Mouse (Mus musculus) cerebellum, adult 11-12 months (tissue): Measurements from ENCODE around the gene Etl4.
A peak's percentile ranks its signal among the peaks of the same experiment; 100 is the strongest.

ENCODE experiments used
- DNase-seq: peaks from one replicate; pipeline ENCODE4 v3.0.0; 2022

Etl4 gene

DNA sequence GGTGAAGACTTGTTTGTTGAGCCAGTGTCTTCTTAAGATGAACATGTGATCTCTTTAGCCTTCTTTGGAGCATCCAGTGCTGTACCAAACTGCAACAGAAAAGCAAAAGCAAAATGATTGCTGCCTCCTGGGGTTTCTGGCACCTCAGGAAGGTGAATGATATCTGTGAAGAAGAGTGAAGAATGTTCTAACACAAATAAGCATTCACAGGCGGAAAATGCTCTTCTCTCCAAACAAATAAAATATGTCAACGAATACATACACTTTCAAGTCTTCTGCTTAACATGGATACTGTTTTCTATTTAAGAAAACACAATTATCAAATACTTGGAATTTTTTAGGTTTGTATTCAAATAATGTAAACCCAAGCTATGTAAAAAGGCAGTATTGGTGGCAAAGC, 678.3 kb downstream of the Etl4 start:
- no peak for DNase-seq

GRCm38 (mm10) chr2:20588631-20589030, 679.1 kb downstream of the Etl4 start:
- DNase-seq, result no peak

- no peak for DNase-seq
Observed at GRCm38 (mm10) chr2:20594129-20594528, 684.5 kb downstream of the Etl4 start.

DNA sequence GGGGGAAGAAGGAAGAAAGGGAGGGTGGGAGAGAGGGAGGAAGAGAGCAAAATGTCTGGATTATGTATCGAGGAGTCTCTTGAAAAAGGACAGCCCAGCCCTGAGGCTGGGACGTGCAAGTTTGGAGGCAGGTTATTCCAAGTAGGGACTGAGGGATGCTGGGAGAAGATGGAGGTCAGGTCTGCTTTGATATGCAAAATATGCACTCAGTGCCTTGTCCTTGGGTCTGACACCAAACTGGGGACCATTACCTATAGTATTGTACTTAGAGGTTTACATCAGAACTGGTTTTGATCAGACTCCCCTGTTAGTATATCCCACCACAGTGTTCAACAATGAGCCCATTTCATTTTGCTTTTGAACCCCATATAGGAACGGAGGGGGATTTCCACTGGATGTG, 685.4 kb downstream of the Etl4 start:
- DNase-seq, result no peak

DNA sequence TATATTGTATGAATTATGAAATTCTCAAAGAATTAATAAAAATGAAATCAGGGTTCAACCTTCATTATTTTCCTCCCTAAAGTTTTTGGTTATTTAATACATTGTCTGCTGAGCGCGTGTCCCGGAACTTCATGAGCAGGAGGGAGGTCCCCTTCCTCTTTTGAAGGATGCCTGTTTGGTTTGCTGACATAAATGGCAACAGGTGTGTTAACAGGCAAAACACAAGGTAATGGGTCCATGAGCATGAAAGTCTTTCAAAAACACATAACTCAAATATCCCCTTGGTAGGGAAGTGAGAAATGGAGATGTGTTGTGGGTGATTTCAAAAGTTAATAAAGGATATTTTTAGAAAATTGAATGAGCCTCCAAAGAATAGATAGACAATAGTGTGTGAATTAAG, 687.0 kb downstream of the Etl4 start:
- DNase-seq, result no peak

- DNase-seq, result no peak
Observed at GRCm38 (mm10) chr2:20597193-20597592, 687.6 kb downstream of the Etl4 start.

DNA sequence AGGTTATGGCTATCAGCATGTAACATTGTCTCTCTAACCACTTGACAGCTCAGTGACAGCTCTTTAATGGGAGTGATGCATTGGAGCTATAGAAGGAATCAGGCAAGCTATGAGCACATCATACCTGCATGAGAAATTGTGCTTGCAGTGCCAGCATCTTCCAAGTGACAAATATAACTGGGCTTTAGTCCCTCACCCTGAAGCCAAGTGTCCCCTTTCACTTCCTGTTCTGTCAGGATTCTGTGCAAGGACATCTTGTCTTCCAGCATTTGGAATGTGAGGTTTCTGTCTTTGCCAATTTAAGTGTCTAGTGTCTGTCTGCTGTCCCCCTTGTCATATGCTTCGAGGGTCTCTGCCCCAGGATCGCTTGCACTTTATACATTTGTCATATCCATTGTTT, 693.1 kb downstream of the Etl4 start:
- no peak for DNase-seq

- no peak for DNase-seq
Observed at GRCm38 (mm10) chr2:20603536-20603935, 694.0 kb downstream of the Etl4 start.

DNA sequence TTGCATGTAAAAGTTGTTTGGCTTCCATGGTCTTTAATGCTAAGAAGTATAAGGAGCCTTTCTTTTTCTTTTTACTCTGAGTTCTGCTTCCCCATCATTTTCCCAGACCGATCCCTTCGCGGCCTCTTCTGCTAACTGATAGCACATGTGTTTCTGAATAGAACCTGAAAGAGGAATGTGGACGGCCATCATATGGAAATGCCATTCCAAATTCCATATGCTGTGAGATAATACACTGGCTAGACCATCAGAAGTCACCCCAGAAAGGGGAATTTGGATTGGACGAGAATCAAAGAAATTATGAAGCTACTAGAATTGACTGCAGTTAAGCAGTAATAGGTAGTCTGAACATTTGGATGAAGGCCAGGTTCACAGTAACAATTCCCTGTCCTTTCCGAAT, 694.4 kb downstream of the Etl4 start:
- DNase-seq, result no peak

DNA sequence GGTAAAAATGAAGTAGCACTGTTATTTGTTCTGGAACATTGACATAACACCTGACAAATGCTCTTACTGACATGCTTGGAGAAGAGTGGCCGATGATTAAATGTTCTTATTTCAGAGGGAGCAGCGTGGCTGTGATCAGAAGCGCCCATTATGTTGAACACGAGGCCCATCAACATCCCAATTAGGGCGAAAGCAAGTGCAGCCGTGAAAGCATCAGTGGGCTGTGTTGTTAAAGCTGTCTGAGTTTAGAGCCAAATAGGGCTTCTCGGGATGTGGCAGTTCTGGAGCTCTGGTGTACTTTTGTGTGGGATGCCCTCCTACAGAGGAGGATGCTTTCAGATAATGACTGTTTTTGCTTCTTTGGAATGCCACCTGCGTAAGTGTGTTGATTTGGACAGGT, 699.6 kb downstream of the Etl4 start:
- no peak for DNase-seq

DNA sequence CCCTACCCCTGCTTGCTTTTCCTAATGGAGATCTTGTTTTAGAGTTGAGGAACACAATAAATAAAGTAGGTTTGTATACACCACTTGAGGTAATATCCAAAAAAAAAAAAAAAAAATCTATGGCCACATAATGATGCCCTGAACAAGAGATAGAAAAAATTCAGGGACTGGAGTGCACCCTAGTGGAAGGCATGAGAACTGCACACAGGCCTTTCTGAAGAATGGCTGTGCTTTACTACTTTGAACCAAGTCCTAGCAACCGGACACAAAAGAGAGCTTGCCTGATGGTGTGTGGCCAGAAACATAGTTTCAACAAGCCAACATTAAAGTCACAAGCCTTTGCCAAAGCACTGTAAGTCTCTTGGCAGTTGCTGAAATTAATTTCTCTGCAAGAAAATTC, 706.4 kb downstream of the Etl4 start:
- DNase-seq, result no peak

DNA sequence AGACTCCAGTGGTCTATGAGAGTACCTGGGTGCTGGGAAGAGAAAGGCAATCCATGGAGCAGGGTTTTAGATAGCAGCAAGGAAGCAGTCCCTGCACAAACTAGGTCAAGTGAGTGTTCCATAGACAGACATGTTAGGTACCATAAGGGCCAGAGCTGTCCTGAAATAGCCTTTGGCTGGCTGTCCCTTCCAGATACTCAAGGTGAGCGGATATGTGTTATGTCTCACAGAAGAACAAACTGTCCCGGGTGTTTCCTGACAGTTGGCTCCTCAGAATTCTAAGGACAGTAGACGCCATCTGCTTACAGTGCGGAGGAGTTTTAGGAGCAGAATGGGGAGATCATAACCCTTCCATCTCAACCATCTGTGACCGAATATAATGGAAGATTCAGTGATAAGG, 708.8 kb downstream of the Etl4 start:
- peak; percentile 12 for DNase-seq

GRCm38 (mm10) chr2:20619881-20620280, 710.3 kb downstream of the Etl4 start:
- DNase-seq, result no peak

- DNase-seq, result no peak
Observed at GRCm38 (mm10) chr2:20629156-20629712, 719.7 kb downstream of the Etl4 start.

DNA sequence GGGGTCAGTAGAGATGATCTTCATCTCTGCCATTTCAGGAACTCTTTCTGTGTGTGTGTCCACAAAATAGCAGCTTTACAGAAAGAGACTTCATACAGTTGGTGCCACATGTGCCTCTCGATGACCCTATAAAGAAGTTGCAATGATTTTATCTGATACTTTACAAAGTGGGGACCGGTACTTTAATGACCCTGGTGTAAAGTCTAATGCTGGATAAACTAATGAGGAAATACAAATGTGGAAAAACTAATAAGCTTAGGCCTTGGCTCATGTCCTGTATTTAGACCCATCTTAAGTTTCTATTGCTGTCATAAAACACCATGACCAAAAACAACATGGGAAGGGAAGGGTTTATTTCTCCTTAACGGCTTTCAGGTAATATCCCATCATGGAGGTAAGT, 729.0 kb downstream of the Etl4 start:
- no peak for DNase-seq

- no peak for DNase-seq
Observed at GRCm38 (mm10) chr2:20639721-20640120, 730.1 kb downstream of the Etl4 start.

DNA sequence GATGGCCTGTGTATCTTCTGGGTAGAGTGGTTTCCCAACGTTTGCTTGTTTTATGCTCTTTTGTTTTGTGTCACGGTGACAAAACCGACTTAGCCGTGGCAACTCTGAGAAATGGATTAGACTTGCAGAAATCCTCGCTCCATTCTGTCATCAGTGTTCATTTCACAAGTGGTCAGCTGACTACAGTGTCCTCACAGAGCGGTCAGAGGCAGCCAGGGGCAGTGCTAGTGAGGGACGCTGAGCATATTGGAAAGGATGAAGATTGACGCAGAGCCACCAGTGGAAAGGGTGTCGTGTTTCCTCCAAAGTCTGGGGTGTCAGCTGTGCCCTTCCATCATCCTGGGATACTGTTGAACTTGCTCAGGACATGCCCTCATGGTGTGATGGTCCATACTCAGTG, 733.2 kb downstream of the Etl4 start:
- no peak for DNase-seq

GRCm38 (mm10) chr2:20649817-20650216, 740.2 kb downstream of the Etl4 start:
- no peak for DNase-seq

DNA sequence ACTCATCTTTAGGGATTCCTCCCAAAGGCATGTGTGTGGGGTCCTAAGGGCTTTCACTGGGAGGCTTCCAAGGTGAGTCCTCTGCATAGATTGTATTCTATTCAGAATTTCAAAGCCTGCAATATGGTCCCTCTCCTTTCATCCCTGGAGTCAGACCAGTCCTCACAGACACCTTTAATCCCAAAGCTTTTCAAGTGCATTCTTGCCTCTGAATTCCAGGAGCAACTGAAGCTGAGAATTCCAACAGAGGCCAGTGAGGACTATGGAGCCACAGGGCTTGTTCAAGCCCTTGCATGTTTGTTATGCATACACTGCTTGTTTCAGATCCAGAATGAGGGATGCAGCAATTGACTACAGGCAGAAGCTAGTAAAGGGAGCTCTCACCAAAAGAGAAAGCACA, 743.5 kb downstream of the Etl4 start:
- no peak for DNase-seq

DNA sequence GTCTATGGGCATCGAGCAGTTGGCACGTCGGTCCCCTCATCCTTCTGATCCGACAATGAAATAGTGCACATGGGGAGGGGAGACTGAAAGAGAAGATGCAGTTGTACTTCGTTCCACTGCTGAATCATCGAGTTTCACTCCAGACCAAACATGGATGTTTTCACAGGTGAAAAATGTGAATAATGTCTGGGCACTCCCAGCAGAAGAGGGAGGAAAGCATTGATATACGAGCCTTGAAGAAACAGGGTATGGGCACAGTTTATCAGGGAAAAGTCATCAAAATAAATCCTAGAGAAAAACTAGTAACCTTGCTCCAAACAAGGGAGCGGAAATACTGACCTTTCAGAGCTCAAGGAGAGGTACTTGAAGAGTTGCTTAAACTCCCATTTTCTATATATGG, 744.5 kb downstream of the Etl4 start:
- no peak for DNase-seq

DNA sequence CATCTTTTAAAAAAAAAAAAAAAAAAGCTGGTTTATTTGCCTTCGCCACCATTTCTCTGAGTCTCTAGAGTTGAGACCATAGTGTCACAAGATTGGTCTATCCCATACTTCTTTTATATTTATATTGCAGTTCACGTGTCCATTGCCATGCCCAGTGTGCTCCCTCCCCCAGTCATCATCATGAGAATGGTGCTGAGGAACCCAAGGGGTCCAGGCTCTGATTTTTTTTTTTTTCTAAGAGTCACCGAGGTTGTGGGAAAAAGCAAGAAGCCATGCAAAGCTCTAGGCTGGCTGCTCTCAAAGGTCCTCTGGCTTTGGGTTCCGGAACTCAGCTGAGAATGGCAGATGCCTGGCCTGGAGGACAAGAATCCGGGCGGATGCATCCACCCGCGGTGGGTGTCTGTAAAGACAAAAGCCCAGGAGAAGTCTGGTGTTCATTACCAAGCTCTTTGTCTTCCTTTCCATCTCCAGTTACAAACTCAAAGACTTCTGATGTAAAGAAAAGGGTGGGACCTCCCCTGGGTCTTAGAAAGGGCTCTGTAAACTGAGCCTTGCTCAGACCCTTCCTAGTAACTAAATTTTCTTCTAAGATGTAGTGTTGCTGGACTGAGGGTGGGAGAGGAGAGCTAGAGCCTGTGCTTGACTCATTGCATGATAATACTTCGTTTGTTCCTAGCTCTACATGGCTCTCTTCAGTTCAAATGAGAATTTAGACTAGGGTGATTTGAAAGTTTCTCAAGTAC, 745.2 kb downstream of the Etl4 start:
- DNase-seq, result no peak

DNA sequence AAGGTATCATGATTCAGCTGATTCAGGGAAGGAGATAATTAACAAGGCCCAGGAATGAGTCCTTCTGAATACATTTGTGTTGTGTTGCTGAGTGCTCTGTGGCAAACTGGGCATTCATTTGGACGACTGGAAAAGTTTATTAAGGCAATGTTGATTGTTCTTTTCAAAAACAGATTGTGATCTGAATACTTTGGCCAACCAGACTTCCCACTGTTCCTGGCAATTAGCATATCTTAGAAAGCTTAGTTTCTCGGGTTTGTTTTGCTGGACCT, 745.7 kb downstream of the Etl4 start:
- no peak for DNase-seq

DNA sequence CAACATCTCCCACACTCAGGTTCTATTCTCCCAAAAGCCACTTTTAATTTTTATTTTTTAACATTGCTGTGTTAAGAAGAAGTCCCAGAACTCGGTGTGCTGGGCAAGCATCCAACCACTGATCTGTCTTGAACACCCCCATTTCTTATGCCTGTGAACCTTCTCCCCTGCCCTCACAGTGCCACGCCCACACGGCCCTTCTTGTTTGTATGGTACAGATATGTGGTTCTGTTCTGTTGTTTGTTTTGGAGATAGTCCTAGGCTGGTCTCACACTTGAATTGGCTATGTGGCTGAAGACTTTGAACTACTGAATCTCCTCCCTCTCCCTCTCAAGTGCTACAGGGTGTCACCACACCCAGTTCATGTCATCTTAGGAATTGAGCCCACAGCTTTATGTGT, 748.3 kb downstream of the Etl4 start:
- DNase-seq, result no peak

- DNase-seq, result no peak
Observed at GRCm38 (mm10) chr2:20661841-20662240, 752.3 kb downstream of the Etl4 start.

GRCm38 (mm10) chr2:20662696-20663095, 753.1 kb downstream of the Etl4 start:
- DNase-seq, result no peak
